Mouse (Mus musculus): ENCODE data around the gene Inafm1. TPM values are rescaled to one million over a fixed set of nuclear protein-coding genes. Genes with fewer than 3 reads are reported as not detected.
"Not testable (repeated sequence)": the region's sequence is repeated elsewhere in the genome, so short reads cannot be mapped to it uniquely, and the experiment has no call there.

Inafm1 gene
- polyA plus RNA-seq, 1 experiment from 2014 or later = 13.0 TPM

DNA sequence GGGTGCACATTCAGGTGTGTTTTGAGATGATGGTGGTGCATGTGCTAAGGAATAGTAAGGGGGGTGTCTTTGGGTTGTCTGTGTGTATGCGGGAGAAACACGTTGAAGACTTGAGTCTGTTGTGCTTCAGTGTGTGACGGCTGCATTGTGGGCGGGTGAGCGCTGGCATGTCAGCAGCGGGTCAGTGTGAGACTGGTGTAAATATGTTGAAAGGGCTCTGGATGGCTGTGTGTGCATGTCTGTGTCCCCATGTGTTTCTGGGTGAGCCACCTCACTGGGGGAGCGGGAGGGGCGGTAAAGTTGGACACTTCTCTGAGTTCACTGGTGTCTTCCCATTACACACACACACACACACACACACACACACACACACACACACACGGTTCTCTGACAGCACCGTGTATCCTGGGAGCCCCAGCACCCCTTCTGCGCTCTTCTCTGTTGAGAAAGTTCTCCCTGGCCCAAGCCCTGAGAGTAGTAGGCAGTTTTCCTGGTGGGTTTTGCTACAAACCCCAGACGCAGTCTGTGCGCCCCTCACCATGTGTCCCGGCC is 38.1 kb upstream of the Inafm1 start:
- ATAC-seq (no peak), DNase-seq (ENCODE audit: low read depth, low spot score) (no peak)
- no peaks in the 10 kb centered on the region for H3K27me3 ChIP-seq
- in situ Hi-C loops (cut with MboI; ENCODE audit: low pct_unique_long_range_greater_than_20kb) = no loop called here
- no peak for TF ChIP-seq CTCF (IDR thresholded peaks at IDR 0.05)
- POLR2A ChIA-PET = interaction anchor here (1.2 to 1.7 kb wide), 2 partner anchors 17 to 62 kb away, joined by 3 to 10 read pairs; no protein-coding TSS in a partner anchor
- CTCF ChIA-PET = interaction anchor here (0.8 to 3.8 kb wide), 2 partner anchors 17 to 65 kb away, joined by 3 to 22 read pairs; no protein-coding TSS in a partner anchor

DNA sequence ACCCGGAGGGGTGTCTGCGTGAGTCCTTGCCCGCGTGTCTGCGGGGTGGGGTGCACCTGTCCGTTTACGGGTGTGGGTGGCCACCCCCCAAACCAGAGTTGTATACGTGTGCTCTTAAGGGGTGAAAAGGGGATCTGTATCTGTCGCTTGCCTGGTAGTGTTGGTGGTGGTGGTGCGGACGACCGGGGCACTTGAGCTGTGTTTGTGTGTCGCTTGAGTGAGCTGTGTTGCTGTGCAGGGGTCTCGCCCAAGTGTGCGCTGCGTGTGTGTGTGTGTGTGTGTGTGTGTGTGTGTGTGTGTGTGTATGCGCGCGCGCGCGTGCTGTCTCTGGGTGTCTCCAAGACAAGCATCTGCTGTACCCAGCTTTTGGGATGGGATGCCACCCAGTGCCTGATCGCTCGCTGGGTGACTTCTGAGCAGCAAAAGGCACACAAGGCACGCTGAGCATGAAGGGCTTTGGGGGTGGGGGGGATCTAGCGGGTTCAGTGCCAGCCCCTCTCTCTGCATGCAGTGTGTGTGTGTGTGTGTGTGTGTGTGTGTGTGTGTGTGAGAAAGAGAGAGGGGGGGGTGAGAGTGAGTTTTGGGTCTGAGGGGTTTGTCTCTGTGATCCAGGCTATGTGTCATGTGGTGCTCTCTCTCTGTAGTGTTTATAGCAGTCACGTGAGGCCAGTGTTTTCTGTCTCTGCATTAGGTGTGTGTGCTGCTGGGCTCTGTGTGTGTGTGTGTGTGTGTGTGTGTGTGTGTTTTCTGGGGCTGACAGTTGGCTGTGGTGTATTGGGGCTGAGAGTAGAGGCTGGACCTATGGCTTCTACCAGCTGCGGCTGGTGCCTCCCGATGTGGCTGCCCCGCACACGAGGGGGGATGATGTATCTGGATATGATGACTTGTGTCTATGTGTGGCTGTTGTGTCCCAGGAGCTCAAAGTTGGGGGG is 37.4 kb upstream of the Inafm1 start:
- CTCF ChIA-PET = interaction anchor here (0.8 kb wide), 1 partner anchor 65 kb away, joined by 3 read pairs; no protein-coding TSS in a partner anchor
- no peak for TF ChIP-seq CTCF (IDR thresholded peaks at IDR 0.05)
- DNase-seq (ENCODE audit: low read depth, low spot score) = no peak
- no peaks in the 10 kb centered on the region for H3K27me3 ChIP-seq
- POLR2A ChIA-PET = interaction anchor here (1.2 to 1.7 kb wide), 2 partner anchors 16 to 63 kb away, joined by 3 to 10 read pairs; no protein-coding TSS in a partner anchor
- ATAC-seq = no peak
- in situ Hi-C loops (cut with MboI; ENCODE audit: low pct_unique_long_range_greater_than_20kb) = no loop called here

DNA sequence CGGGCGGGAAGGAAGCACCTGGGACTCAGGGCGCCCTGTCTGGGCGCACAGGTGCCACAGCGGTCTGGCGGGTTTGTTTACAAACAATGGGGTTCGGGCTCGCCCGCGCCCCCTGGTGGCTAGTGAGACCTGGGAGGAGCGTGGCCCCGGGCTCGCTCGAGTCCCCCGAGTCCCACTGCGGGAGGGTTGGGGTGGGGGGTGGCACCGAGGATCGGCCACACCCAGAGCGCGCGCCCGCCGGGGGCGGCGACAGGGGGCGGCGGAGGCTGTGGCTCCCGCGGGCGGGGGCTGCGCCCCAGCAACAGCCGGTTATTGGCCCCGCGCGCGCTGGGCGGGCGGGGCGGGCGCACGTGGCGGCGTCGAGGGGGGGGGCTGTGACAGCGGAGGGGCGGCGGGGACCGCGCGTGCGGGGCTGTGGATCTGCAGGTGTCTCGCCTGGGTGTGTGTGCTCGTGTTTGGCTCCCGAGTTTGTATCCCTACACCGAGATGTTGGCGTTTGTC is 36.7 kb upstream of the Inafm1 start:
- DNase-seq (ENCODE audit: low read depth, low spot score) (no peak), ATAC-seq (peak; percentile 32)
- TF ChIP-seq CTCF (IDR thresholded peaks at IDR 0.05) = no peak
- in situ Hi-C loops (cut with MboI; ENCODE audit: low pct_unique_long_range_greater_than_20kb) = no loop called here
- ChIA-PET POLR2A (interaction anchor here (1.7 kb wide), 1 partner anchor 15 kb away, joined by 10 read pairs; no protein-coding TSS in a partner anchor), CTCF (interaction anchor here (1.1 kb wide), 1 partner anchor 15 kb away, joined by 3 read pairs; no protein-coding TSS in a partner anchor)
- no peaks in the 10 kb centered on the region for H3K27me3 ChIP-seq

DNA sequence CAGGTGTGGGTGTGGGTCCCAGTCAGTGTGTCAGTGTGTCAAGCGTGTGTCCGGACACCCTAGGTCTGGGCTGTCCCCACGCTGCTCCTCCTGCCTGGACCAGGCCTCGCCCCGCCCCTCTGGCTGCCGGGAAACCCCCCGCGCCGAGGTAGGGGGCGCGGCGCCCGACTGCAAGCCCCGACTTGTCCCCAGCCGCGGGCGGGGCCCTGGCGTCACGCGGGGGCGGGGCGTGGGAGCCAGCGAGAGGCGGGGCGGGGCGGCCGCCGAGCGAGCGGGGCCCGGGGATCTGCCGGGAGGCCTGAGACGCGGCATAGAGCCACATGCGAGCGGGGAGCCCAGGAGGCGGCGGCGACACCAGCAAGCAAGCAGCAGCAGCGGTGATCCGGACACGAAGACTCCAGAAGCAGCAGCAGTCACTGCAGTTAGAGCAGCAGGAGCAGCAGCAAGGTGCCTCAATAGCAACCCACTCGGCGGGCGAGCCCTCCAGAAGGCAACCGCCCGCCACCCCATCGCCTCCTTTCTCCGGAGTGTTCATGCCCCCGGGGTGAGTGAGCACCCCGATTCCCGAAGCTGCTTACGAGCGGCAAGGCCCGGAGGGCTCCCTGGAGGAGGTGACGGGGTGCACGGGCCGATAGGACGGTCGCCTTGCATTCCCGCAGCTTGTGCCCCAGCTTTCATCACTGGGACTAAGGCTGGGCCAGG is 36.1 kb upstream of the Inafm1 start:
- CTCF ChIA-PET = interaction anchor here (1.1 kb wide), 1 partner anchor 15 kb away, joined by 3 read pairs; no protein-coding TSS in a partner anchor
- in situ Hi-C loops (cut with MboI; ENCODE audit: low pct_unique_long_range_greater_than_20kb) = no loop called here

DNA sequence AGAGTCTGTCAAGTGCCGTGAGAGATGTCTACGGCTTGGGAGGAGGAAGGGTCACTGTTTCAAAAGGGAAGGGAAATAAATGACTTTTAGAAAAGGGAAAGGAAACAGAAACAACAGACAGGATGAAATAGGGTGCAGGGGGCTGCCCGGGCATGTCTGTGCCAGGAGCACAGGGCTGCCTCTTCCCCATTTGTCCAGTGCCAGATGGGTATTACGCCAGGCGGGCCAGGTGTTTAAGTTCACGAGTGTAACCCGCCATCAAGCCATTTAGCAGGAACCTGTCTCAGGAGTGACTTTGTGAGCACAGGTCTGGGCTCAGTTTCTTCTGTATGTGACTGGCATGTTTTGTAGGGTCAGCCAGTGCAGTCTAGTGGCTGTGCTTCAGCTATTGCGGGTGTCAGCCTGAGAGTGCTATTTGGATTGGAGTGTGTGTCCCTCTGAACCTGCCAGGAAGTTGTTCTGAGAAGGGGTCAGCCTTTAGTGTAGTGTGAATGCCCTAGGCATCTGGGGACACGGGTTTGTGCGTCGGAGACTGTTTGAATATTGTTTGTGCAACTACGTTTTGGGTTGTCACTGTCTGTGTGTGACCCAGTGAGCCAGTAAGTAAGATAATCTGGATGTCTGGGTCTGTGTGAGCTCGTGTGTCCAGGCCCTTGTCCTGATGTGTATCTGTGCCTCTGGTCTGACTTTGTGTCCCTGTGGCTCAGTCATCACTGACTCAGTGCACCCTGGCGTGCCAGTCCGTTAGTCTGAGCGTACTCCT is 35.3 kb upstream of the Inafm1 start:
- ChIA-PET CTCF (interaction anchor here (1.1 kb wide), 1 partner anchor 14 kb away, joined by 3 read pairs; no protein-coding TSS in a partner anchor), POLR2A (no interaction called here)
- no peaks in the 10 kb centered on the region for H3K27me3 ChIP-seq
- DNase-seq (ENCODE audit: low read depth, low spot score) (no peak), ATAC-seq (peak; percentile 0)
- in situ Hi-C loops (cut with MboI; ENCODE audit: low pct_unique_long_range_greater_than_20kb) = no loop called here
- TF ChIP-seq CTCF (IDR thresholded peaks at IDR 0.05) = no peak

More for the DNA sequence above, 36.1 kb upstream of the Inafm1 start:
- POLR2A ChIA-PET = no interaction called here
- ATAC-seq = peak; percentile 51
- no peak for DNase-seq (ENCODE audit: low read depth, low spot score)
- H3K27me3 ChIP-seq = no peaks in the 10 kb centered on the region
- no peak for TF ChIP-seq CTCF (IDR thresholded peaks at IDR 0.05)

DNA sequence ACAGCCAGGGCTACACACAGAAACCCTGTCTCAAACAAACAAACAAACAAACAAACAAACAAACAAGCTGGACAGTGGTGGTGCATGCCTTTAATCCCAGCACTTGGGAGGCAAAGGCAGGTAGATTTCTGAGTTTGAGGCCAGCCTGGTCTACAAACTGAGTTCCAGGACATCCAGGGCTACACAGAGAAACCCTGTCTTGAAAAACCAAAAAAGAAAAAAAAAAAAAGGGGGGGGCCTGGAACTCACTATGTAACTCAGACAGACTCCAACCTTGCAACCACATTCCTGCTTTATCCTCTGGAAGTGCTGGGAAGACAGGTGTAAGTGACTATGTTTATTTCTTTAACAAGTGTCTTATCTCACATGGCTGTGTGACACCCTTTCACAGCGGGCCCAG is 34.7 kb upstream of the Inafm1 start, which contains the start of gene Bbc3:
Gene Bbc3, plus strand, starts transcription at position 301 of the 400 bp plus-strand sequence.
- DNase-seq (ENCODE audit: low read depth, low spot score); H3K27me3 ChIP-seq; CTCF ChIA-PET; ATAC-seq; in situ Hi-C loops (cut with MboI; ENCODE audit: low pct_unique_long_range_greater_than_20kb): not testable (repeated sequence)
- POLR2A ChIA-PET = interaction anchor here (1.0 kb wide), 1 partner anchor 60 kb away, joined by 4 read pairs; no protein-coding TSS in a partner anchor

DNA sequence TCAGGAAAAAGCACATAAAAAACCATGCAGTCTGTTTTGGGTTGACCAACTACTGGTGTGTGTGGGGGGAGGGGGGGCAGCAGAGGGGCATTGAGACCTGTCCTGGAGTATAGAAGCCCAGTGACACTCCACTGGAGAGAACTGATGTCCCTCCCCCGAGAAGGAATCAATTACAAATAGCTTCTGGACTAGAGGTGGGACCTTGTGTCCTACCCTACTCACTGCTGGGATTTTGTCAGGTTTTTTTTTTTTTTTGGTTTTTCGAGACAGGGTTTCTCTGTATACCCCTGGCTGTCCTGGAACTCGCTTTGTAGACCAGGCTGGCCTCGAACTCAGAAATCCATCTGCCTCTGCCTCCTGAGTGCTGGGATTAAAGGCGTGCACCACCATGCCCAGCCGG is 33.7 kb upstream of the Inafm1 start:
- in situ Hi-C loops (cut with MboI; ENCODE audit: low pct_unique_long_range_greater_than_20kb); DNase-seq (ENCODE audit: low read depth, low spot score); ATAC-seq; H3K27me3 ChIP-seq: not testable (repeated sequence)
- CTCF ChIA-PET = interaction anchor here (0.8 kb wide), 1 partner anchor 359 kb away, joined by 3 read pairs; no protein-coding TSS in a partner anchor
- POLR2A ChIA-PET = interaction anchor here (1.0 kb wide), 1 partner anchor 61 kb away, joined by 4 read pairs; no protein-coding TSS in a partner anchor

DNA sequence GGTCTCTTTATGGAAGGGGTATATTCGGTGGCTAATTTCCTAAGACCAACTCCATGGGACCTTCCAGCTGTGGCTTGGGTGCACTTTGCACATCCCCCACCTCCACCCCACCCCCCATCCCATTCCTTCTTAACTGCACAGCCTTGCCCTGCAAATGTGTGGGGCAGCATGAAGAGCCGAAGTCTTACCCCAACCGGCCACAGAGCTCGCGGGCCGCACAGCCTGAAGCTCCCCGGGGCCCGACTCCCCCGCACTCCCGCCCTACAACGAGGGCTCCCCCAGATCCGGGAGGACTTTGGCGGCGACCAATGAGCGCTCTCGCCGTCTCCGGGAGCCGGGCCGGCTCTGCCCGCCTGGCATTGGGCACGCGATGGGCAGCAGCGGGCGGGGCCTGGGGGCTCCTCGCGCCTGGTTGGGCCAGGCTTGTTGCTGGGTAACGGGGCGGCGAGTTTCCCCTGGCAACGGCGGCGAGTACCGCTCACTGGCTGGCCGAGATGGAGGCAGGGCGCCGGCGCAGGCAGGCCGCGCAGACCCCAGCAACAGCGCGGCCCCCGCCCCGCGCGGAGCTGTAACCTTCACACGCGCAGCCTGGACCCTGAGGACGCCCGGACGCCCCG is 26.1 kb upstream of the Inafm1 start:
- in situ Hi-C loops (cut with MboI; ENCODE audit: low pct_unique_long_range_greater_than_20kb) = no loop called here
- ChIA-PET CTCF (no interaction called here), POLR2A (interaction anchor here (0.7 to 1.0 kb wide), 2 partner anchors 14 to 16 kb away, joined by 3 to 5 read pairs; no protein-coding TSS in a partner anchor)
- peak; percentile 67 for ATAC-seq
- no peak for TF ChIP-seq CTCF (IDR thresholded peaks at IDR 0.05)
- H3K27me3 ChIP-seq = no peaks in the 10 kb centered on the region
- DNase-seq (ENCODE audit: low read depth, low spot score) = no peak

DNA sequence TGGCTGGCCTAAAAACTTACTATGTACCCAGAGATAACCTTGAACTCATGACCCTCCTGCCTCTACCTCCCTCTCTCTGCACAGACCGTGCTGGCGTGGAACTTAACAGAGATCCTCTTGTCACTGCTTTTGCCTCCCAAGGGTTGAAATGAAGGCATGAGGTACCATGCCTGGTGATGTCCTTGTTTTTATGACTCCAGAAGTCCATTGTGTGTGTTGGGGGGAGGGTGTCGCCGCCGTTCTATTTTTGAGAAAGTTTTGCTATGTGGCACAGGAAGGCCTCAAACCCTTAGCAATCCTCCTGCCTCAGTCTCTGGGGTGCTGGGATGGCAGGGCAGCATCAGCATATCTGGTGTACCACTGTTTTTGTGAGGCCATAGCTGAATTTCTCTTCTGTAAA is 25.5 kb upstream of the Inafm1 start:
- CTCF ChIA-PET = no interaction called here
- ATAC-seq = no peak
- POLR2A ChIA-PET = interaction anchor here (0.7 kb wide), 1 partner anchor 16 kb away, joined by 3 read pairs; no protein-coding TSS in a partner anchor
- in situ Hi-C loops (cut with MboI; ENCODE audit: low pct_unique_long_range_greater_than_20kb) = no loop called here
- no peak for DNase-seq (ENCODE audit: low read depth, low spot score)
- no peaks in the 10 kb centered on the region for H3K27me3 ChIP-seq
- TF ChIP-seq CTCF (IDR thresholded peaks at IDR 0.05) = no peak

Data from Patski (cell line).